Mouse (Mus musculus) lung, postnatal 4 days (tissue): ENCODE results near the gene Prkn.

Experiments
- DNase-seq, 2 experiments: peaks; one replicate each; pipeline ENCODE4 v3.0.0; 2021

Prkn gene

DNA sequence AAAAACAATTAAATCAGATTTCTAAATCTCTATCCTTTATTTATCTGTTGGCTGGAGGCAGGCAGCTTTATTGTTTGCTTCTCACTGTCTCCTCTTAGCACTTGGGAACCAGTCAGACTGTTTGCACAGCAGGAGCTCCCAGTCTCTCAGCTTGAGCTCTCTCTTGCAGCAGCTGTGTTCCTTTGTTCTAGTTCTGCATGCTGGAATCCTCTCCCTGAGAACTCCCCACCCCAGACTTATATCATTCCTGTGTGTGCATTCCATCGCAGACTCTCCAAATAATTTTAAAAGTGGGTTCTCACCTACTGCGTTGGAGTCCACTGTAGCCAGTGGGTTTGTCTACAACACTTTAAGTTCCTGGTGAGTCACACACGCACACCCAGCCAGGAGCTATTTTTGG, 1181.1 kb downstream of the Prkn start:
- DNase-seq, result no peak

DNA sequence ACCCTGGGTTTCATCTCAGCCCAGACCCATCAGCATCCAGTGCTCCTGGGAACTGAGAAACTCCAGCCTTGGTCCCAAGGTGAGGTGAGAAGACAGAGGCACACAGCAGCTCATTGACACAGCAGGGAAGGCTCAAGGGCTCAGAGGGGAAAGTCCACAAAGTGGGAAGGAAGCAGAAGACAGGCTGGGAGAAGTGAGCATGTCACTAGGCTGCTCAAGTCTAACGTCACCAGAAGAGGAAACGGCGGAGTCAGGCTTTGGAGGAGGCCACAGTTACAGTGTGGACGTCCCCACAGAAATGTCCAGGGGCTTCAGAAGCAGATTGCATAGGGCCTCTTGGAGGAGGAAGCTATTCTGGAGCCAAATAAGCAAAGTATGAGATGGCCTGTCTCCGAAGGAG, 1189.2 kb downstream of the Prkn start:
- DNase-seq, result no peak

DNA sequence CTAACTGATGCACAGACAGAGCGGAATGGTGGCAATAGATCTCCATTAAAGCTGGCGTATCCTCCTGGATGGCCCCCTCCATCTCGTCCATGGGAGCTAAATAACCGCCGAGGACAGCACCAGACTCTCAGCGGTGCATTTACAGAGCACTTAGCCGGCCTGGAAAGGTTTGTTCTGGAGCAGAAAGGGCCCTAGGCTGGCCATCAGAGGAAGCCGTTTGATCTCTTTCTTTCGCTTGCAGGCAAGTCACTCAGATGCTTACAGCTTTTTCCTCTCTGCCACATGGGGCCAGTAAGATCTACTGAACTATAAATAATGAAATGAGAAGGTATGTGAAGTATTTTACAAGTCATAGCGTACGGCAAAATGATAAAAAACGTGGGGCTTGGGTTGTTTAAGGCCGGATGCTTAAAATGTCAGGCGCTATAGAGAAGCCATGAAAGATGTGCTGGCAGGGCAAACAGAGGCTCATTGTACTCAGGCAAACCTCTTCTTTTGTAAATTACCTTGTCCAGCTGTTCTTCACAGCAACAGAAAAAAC, 1189.8 kb downstream of the Prkn start:
- no peak for DNase-seq

DNA sequence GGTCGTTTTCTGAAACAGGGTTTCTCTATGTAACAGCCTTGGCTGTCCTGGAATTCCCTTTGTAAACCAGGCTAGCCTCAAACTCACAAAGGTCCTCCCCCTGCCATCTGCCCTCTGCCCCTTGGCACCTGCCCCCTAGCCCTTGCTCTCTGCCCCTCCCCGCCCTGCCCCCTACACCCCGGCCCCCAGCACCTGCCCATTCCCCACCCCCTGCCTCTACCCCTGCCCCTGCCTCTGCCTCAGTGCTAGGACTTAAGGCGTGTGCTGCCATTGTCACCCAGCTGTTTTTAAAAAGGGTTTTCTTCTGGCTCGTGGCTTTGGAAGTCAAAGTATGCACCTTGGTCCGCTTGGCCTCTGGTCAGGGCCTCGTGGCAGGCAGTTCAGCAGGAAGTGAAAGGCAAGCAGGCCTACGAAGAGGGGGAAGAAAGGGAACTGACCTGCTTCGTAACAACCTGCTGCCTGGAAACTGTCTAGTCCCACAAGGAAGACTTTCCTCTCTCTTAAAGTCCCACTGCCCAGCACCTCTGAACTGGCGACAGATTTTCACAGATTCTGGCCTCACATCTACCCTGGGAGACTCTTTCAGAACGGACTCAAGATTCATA, 1190.5 kb downstream of the Prkn start:
- no peak for DNase-seq

DNA sequence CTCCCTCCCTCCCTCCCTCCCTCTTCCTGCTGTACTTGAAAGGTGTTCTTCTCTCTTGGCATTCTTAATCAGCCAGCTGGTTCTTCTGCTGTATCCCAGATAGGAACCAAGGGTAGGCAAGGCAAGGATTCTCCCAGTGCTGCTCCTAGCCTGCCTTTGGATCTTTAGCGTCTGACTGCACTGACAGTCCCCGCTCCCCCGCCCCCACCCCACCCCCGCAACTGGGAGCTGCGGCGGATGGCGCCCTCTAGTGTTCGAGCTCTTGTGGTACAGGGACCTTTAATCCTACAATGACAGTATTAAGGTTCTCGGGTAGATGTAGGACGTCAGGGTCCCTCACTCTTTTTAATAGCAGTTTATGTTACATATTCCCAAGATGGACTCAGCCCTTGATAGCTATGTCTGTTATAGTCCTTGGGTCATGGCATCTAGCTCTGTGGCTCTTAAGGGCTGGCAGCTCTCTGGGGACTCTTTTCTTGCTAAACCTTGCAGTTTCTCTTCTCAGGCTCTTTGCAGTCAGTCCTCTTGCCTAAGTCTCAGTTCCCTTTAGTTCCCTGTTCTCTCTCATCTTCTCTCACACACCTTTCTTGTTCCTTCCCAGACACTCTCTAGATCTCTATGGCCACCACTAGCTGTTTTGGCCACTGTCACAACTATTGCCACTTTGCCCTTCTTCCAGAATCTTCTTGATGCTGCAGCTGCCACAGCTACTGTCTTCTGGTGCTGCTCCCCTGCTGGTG, 1191.2 kb downstream of the Prkn start:
- peak; percentile 42 to 74 for DNase-seq

DNA sequence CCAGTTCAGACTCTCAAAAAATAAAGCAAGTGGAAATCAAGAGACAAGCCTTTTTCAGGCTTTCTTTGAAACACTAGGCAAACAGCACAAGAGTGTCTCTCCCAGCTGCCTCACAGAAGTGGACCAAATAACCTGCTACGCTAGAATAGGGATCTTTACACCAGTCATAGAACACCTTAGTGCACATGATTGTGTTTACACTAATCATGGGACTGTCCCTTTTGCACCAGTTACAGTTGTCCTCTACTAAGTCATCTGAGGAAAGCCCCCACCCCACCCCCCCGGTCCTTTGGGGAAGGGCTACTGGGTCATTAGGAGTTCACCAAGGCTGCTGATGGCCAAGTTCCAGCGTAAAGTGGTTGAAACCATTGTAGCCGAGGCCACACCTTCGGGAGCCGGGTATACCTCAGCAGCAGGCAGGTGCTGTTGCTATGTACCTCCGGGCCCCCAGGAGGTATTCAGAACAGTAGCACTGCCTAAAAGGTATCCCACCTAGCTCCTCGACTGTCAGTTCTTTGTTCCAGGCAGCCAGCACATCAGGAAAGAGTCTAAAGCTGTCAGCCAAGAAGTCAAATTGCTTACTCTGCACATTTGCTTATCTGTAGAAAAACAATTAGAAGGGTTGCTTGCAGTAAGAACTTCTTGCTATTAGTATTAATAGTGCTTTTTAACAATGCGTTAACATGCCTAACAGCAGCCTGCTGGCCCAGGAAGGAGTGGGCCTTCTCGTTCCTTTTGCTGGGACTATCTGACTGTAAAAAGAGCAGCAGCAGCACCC, 1192.0 kb downstream of the Prkn start:
- DNase-seq, result no peak

DNA sequence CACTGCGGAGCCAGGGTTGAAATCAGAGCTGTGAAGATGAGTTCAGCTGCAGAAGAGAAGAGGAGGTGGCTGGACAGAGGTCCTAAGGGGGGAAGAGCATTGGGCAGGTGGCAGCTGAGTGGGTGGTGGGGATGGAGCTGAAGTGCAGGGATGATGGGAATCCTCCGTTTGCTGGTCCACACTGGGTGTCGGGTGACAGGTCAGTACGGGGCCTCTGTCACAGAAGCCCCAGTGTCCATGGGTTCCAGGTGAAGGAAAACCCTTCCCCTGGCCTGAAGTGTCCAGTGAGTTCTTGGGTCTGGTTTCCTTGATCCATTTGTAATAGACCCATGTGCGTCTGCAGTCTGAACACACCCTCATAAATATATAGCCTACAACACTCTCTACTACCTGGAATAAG, 1195.2 kb downstream of the Prkn start:
- DNase-seq, result no peak

DNA sequence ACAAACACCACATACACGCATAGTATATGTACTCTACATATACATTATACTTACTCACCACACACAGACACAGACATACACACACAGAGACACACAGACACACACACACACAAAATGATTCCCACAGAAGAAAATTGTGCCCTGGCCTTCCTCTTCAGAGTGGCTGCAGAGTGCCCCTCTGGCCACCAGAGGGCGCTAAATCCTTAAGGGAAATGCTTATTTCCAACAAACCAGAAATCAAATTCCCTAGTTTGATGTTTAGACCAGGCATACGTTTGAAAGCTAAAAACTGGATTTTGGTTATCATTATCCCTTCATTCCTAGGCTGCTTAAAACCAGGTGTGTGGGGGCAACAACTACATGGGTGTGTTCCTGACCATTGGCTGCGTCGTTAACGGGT, 1196.0 kb downstream of the Prkn start:
- DNase-seq, result peak; percentile 52 to 76

GRCm38 (mm10) chr17:12037065-12037464, 1196.9 kb downstream of the Prkn start:
- DNase-seq, result no peak

- no peak for DNase-seq
Measured at GRCm38 (mm10) chr17:12037574-12037973, 1197.4 kb downstream of the Prkn start.

GRCm38 (mm10) chr17:12038499-12038898, 1198.3 kb downstream of the Prkn start:
- no peak for DNase-seq

GRCm38 (mm10) chr17:12039188-12039587, 1199.0 kb downstream of the Prkn start:
- DNase-seq, result peak; percentile 83 to 87

GRCm38 (mm10) chr17:12039922-12040321, 1199.7 kb downstream of the Prkn start:
- DNase-seq, result no peak

DNA sequence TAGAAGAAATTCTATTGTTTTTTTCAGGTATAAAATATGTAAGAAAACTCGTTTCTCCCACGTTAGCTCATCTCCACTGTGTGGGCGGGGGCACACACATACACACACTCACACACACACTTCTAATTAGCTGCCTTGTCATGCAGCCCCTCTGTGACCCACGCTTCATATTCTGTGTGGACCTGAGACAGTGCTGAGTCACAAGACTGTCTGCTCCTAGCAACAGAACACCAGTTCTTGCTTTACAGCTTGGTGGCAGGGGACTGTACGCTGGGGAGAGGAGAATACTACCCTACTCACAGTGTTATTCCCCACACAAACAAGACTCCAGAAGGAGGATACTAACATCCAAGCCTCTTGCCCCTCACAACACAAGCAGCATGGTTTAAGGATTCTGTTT, 1200.4 kb downstream of the Prkn start:
- DNase-seq, result no peak

GRCm38 (mm10) chr17:12041091-12041655, 1201.0 kb downstream of the Prkn start:
- DNase-seq, result no peak

DNA sequence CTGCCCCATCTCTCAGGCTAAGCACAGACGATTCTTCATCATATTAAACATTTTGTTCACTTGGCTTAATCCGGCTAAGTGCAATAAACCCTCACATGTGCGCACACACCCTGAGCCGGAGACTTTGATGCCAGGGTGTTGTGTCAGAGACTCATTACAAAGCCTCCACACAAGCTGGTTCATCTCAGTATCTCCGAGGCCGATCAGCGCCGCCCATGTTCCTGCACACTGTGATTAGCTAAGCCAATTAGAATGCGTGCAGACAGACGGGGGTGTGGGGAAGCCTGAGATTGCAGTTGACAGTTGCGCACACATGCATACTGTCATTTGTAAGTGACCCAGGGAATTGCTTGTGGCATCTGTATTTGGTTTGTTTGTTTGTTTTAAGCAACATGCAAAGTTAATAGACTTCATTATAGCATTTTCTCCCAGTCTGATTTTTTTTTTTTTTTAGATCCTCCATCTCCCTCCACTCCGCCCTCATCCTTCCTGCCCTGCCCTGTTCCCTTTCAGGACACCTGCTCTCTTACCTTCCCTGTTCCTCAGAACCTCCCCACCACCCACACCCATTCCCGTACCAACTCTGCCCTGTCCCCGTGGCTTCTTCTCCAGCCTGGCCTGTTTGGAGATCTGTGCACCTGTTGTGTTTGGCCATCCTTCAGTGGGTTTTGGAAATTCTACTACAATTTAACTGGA, 1202.5 kb downstream of the Prkn start:
- DNase-seq, result peak; percentile 38 to 82

DNA sequence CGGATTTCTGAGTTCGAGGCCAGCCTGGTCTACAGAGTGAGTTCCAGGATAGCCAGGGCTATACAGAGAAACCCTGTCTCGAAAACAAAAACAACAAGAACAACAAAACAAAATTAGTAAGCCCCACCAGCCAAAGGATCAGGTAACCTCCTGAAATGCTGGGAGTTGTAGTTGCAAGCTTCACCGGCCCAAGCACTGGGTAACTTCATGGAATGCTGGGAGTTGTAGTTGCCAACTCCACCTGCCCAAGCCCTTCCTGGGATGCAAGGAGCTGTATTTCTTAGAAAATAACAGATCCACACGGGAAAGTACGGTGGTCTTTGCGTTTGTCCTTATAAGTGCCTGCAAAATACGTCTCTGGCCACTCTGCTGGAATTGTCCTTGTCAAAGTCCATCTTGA, 1204.0 kb downstream of the Prkn start:
- DNase-seq, result no peak

- DNase-seq, result no peak
Measured at GRCm38 (mm10) chr17:12045861-12046273, 1205.7 kb downstream of the Prkn start.

DNA sequence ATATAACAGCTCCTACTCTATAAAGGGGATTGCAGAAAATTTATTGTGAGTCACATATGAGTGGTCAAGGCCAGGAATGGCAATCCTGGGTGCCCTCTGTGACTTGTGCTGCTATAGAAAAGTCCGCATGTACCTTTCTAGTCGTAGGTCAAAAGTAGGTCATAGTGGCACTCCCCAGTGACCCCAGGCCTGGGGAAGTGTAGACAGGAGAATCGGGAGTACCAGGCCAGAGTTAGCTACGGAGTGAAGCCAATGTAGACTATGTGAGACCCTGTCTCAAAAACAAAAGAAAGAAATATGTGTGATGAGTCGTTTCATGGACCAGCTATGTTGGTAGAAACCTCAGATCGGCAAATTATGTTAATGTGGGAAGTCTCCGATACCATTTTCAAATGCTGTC, 1206.8 kb downstream of the Prkn start:
- no peak for DNase-seq

- no peak for DNase-seq
Measured at GRCm38 (mm10) chr17:12047523-12047922, 1207.3 kb downstream of the Prkn start.

DNA sequence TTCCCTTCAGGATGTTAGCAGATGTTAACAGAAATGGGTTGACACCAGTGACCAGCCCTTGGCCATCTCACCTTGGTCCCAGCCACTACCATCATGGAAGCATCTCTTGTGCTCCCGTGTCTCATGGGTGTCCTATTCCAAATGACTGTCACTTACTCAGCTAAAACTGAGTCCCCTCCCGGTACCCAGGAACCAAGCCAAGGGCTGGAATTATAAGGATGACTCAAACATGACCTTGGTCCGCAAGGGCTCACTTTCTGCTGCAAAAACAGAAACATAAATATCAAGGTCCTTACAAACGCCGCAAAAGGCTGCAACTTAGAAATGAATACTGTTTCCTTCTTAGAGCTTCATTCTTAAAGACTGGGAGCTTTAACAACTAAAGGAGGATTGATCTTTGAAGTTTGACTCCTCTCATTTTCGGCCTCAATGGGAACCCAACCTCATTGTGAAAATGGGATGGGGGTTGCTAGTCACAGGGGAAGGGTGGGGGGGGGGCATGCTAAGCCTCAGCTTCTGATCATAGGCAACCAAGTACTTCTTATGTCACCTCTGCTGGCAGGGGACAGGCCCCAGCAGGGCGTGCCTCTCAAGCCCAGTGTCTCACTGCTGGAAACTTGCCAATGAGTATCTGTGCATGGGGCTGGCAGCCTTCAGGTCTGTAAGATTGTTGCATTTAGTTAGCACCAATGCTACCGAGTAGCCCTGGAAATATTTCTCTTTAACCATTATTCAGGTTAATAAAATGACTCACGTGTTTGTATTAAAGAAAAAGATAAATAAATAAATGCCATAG, 1208.7 kb downstream of the Prkn start:
- no peak for DNase-seq

GRCm38 (mm10) chr17:12050261-12050660, 1210.1 kb downstream of the Prkn start:
- DNase-seq, result no peak
